Mouse (Mus musculus) mouse trophoblast stem cell (cell line): ENCODE measurements at regions not wholly inside any gene's neighbourhood (a gene's known extent, or its start where the extent isn't known, plus 50 kb on each side); places are given as distances from the start of the nearest gene placed in this dataset.
"Not testable (repeated sequence)": the region's sequence is repeated elsewhere in the genome, so short reads cannot be mapped to it uniquely, and the experiment has no call there.

Experiments
- in situ Hi-C, 2 experiments: fragments of 300-500 bp; cut with MseI, MboI; formaldehyde crosslinking; loops; 2 replicates in 1 of 2; 3 replicates in 1 of 2; pipeline ENCODE4 v1.15.1; 2025

- in situ Hi-C loops, result no loop called here
Observed at GRCm38 (mm10) chr12:15654585-15654984, 162.1 kb downstream of the Trib2 start.

GRCm38 (mm10) chr12:15653357-15653763, 163.4 kb downstream of the Trib2 start:
- in situ Hi-C loops, result no loop called here

GRCm38 (mm10) chr12:15651293-15651692, 165.4 kb downstream of the Trib2 start:
- in situ Hi-C loops, result no loop called here

- in situ Hi-C loops, result no loop called here
Observed at GRCm38 (mm10) chr12:15649906-15650305, 166.8 kb downstream of the Trib2 start.

GRCm38 (mm10) chr12:15649226-15649625, 167.5 kb downstream of the Trib2 start:
- in situ Hi-C loops, result no loop called here

- in situ Hi-C loops, result no loop called here
Observed at GRCm38 (mm10) chr12:15644074-15644672, 172.5 kb downstream of the Trib2 start.

GRCm38 (mm10) chr12:15643669-15644068, 173.1 kb downstream of the Trib2 start:
- in situ Hi-C loops, result no loop called here

- in situ Hi-C loops, result no loop called here
Observed at GRCm38 (mm10) chr12:15640320-15640719, 176.4 kb downstream of the Trib2 start.

- in situ Hi-C loops, result no loop called here
Observed at GRCm38 (mm10) chr12:15629971-15630370, 186.8 kb downstream of the Trib2 start.

- in situ Hi-C loops, result no loop called here
Observed at GRCm38 (mm10) chr12:15619521-15619920, 197.2 kb downstream of the Trib2 start.

- in situ Hi-C loops, result no loop called here
Observed at GRCm38 (mm10) chr12:15617312-15617711, 199.4 kb downstream of the Trib2 start.

- in situ Hi-C loops, result no loop called here
Observed at GRCm38 (mm10) chr12:15611847-15612580, 204.7 kb downstream of the Trib2 start.

- in situ Hi-C loops, result no loop called here
Observed at GRCm38 (mm10) chr12:15607091-15607490, 209.6 kb downstream of the Trib2 start.

GRCm38 (mm10) chr12:15606095-15606494, 210.6 kb downstream of the Trib2 start:
- in situ Hi-C loops, result no loop called here

GRCm38 (mm10) chr12:15604630-15605029, 212.1 kb downstream of the Trib2 start:
- in situ Hi-C loops, result no loop called here

GRCm38 (mm10) chr12:15603885-15604284, 212.8 kb downstream of the Trib2 start:
- in situ Hi-C loops, result no loop called here

GRCm38 (mm10) chr12:15603319-15603718, 213.4 kb downstream of the Trib2 start:
- in situ Hi-C loops, result no loop called here

- in situ Hi-C loops, result no loop called here
Observed at GRCm38 (mm10) chr12:15594704-15595103, 222.0 kb downstream of the Trib2 start.

- in situ Hi-C loops, result not testable (repeated sequence)
Observed at GRCm38 (mm10) chr12:15587864-15588263, 228.9 kb downstream of the Trib2 start.

- in situ Hi-C loops, result no loop called here
Observed at GRCm38 (mm10) chr12:15586706-15587442, 229.8 kb downstream of the Trib2 start.

- in situ Hi-C loops, result no loop called here
Observed at GRCm38 (mm10) chr12:15585845-15586244, 230.9 kb downstream of the Trib2 start.

GRCm38 (mm10) chr12:15584721-15585120, 232.0 kb downstream of the Trib2 start:
- in situ Hi-C loops, result no loop called here

GRCm38 (mm10) chr12:15566785-15567109, 250.0 kb downstream of the Trib2 start:
- in situ Hi-C loops, result no loop called here
